Mouse (Mus musculus): Measurements from ENCODE around the gene Birc7. TPM values are rescaled to one million over a fixed set of nuclear protein-coding genes. Genes with fewer than 3 reads are reported as not detected.

Gene Birc7
- total and polyA plus RNA-seq, 2 experiments from 2014 or later: 0.13 TPM; not detected in 1

GRCm38 (mm10) chr2:180953638-180954037 lies 24.8 kb downstream of the Birc7 start:
- WGBS: 1% methylated on average over 2 of the region's 2 CpGs
- Histone ChIP-seq H3K4me1 (ENCODE audit: insufficient read depth) (peaks cover 17% of the 10 kb centered on the region; the same call in 1 of the 2 replicates), H3K36me3 (ENCODE audit: insufficient read depth) (no peaks in the 10 kb centered on the region), H3K4me3 (ENCODE audit: low read depth, low read length) (peak overlapping the region; percentile 67), H3K9me3 (ENCODE audit: low read length) (no peaks in the 10 kb centered on the region), H3K4me2 (ENCODE audit: low read depth) (peak overlapping the region; percentile 73), H3K27ac (ENCODE audit: low read depth, low read length) (peak overlapping the region; percentile 83), H3K9ac (peak overlapping the region; percentile 82), H3K27me3 (ENCODE audit: insufficient read depth, low read length) (no peaks in the 10 kb centered on the region; the same call in 1 of the 2 replicates)
- DNase-seq (no peak), ATAC-seq (no peak)
- no peak for TF ChIP-seq CTCF (IDR thresholded peaks at IDR 0.05; ENCODE audit: low read depth)

- H3K4me2 ChIP-seq (ENCODE audit: low read depth): peak within 1 kb of the TSS; percentile 73
- ATAC-seq: peak; percentile 87
Measured at GRCm38 (mm10) chr2:180954061-180955047, 25.5 kb downstream of the Birc7 start, which contains the start of gene Nkain4. Gene Nkain4 (minus strand): TSS chr2:180954699.

GRCm38 (mm10) chr2:180959605-180960004 lies 30.8 kb downstream of the Birc7 start:
- WGBS: 75% methylated on average over 7 of the region's 7 CpGs
- Histone ChIP-seq H3K4me1 (ENCODE audit: insufficient read depth) (no peaks in the 10 kb centered on the region), H3K4me3 (ENCODE audit: low read depth, low read length) (no peak overlapping the region)

More at GRCm38 (mm10) chr2:180954061-180955047, 25.5 kb downstream of the Birc7 start, which contains the start of gene Nkain4:
- H3K4me3 ChIP-seq (ENCODE audit: low read depth, low read length): peak within 1 kb of the TSS; percentile 67
- no peaks in the 10 kb centered on the region for H3K9me3 ChIP-seq (ENCODE audit: low read length)
- peaks cover 17% of the 10 kb centered on the region; the same call in 1 of the 2 replicates for H3K4me1 ChIP-seq (ENCODE audit: insufficient read depth)
- H3K27ac ChIP-seq (ENCODE audit: low read depth, low read length): peak within 1 kb of the TSS; percentile 83
- H3K9ac ChIP-seq: peak within 1 kb of the TSS; percentile 82
- TF ChIP-seq CTCF (IDR thresholded peaks at IDR 0.05; ENCODE audit: low read depth): peak; percentile 68
- H3K27me3 ChIP-seq (ENCODE audit: insufficient read depth, low read length): no peaks in the 10 kb centered on the region; the same call in 1 of the 2 replicates
- peak; percentile 83 for DNase-seq
- WGBS: 2% methylated on average over 51 of the region's 52 CpGs
- H3K36me3 ChIP-seq (ENCODE audit: insufficient read depth): no peaks in the 10 kb centered on the region

GRCm38 (mm10) chr2:180960187-180960586 lies 31.4 kb downstream of the Birc7 start:
- Histone ChIP-seq H3K4me1 (ENCODE audit: insufficient read depth) (no peaks in the 10 kb centered on the region), H3K4me2 (ENCODE audit: low read depth) (no peak overlapping the region), H3K4me3 (ENCODE audit: low read depth, low read length) (no peak overlapping the region), H3K9me3 (ENCODE audit: low read length) (no peaks in the 10 kb centered on the region), H3K27ac (ENCODE audit: low read depth, low read length) (no peak overlapping the region), H3K9ac (no peak overlapping the region), H3K36me3 (ENCODE audit: insufficient read depth) (no peaks in the 10 kb centered on the region), H3K27me3 (ENCODE audit: insufficient read depth, low read length) (no peaks in the 10 kb centered on the region; the same call in 1 of the 2 replicates)
- TF ChIP-seq CTCF (IDR thresholded peaks at IDR 0.05; ENCODE audit: low read depth): no peak
- no peak for ATAC-seq
- 77% methylated on average over 3 of the region's 3 CpGs for WGBS
- no peak for DNase-seq

More at GRCm38 (mm10) chr2:180959605-180960004, 30.8 kb downstream of the Birc7 start:
- TF ChIP-seq CTCF (IDR thresholded peaks at IDR 0.05; ENCODE audit: low read depth): no peak
- Histone ChIP-seq H3K36me3 (ENCODE audit: insufficient read depth) (no peaks in the 10 kb centered on the region), H3K9me3 (ENCODE audit: low read length) (no peaks in the 10 kb centered on the region), H3K4me2 (ENCODE audit: low read depth) (no peak overlapping the region), H3K27me3 (ENCODE audit: insufficient read depth, low read length) (no peaks in the 10 kb centered on the region; the same call in 1 of the 2 replicates), H3K27ac (ENCODE audit: low read depth, low read length) (no peak overlapping the region), H3K9ac (no peak overlapping the region)
- DNase-seq: no peak
- ATAC-seq: no peak

GRCm38 (mm10) chr2:180962616-180963308 lies 33.9 kb downstream of the Birc7 start:
- Histone ChIP-seq H3K4me1 (ENCODE audit: insufficient read depth) (peaks cover 8% of the 10 kb centered on the region), H3K4me3 (ENCODE audit: low read depth, low read length) (no peak overlapping the region), H3K27ac (ENCODE audit: low read depth, low read length) (no peak overlapping the region), H3K9ac (no peak overlapping the region), H3K4me2 (ENCODE audit: low read depth) (no peak overlapping the region), H3K9me3 (ENCODE audit: low read length) (no peaks in the 10 kb centered on the region), H3K27me3 (ENCODE audit: insufficient read depth, low read length) (no peaks in the 10 kb centered on the region), H3K36me3 (ENCODE audit: insufficient read depth) (no peaks in the 10 kb centered on the region)
- WGBS: 75% methylated on average over 2 of the region's 2 CpGs
- DNase-seq (no peak), ATAC-seq (no peak)
- no peak for TF ChIP-seq CTCF (IDR thresholded peaks at IDR 0.05; ENCODE audit: low read depth)

- Histone ChIP-seq H3K27ac (ENCODE audit: low read depth, low read length) (no peak overlapping the region), H3K9me3 (ENCODE audit: low read length) (no peaks in the 10 kb centered on the region), H3K36me3 (ENCODE audit: insufficient read depth) (peaks cover under 1% of the 10 kb centered on the region; the same call in 1 of the 2 replicates), H3K4me3 (ENCODE audit: low read depth, low read length) (no peak overlapping the region), H3K9ac (no peak overlapping the region), H3K4me2 (ENCODE audit: low read depth) (no peak overlapping the region), H3K27me3 (ENCODE audit: insufficient read depth, low read length) (no peaks in the 10 kb centered on the region), H3K4me1 (ENCODE audit: insufficient read depth) (peaks cover 13% of the 10 kb centered on the region)
- 8% methylated on average over 5 of the region's 5 CpGs for WGBS
- peak; percentile 88 for TF ChIP-seq CTCF (IDR thresholded peaks at IDR 0.05; ENCODE audit: low read depth)
- 0 out of 2 replicates have a peak, but pooled peaks have one; percentile 17 for ATAC-seq
- peak; percentile 69 for DNase-seq
Measured at GRCm38 (mm10) chr2:180963956-180964355, 35.1 kb downstream of the Birc7 start.

Measured in forebrain, postnatal 0 days (tissue).